Mouse (Mus musculus): ENCODE measurements around the gene Hes6. TPM values are rescaled to one million over a fixed set of nuclear protein-coding genes. Genes with fewer than 3 reads are reported as not detected.
A peak's percentile ranks its signal among the peaks of the same experiment; 100 is the strongest.

Gene Hes6
- polyA plus RNA-seq, 1 experiment = 87.2 TPM

DNA sequence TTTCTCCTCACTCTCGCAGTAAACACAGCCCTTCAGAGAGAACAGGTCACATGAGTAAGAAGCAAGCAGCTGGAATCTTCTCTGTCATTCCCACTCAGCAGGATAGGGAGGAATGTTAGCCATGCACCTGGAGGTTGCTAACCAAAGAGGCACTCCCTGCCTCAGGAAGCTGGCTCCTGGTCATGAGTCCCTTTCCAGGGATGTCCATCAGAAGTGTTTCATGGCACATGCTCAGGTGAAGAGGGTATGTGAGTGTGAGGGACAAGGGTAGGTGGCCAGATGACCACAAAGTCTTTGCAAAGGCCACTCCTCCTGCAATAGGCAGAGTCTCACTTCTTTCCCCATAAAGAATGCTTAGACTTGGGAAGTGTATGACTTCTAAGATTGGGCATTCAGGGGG lies 4.2 kb upstream of the Hes6 start:
- Histone ChIP-seq H3K27me3 (ENCODE audit: control insufficient read depth, insufficient read depth, insufficient read length) (no peaks in the 10 kb centered on the region), H3K79me3 (ENCODE audit: low read depth) (no peaks in the 10 kb centered on the region), H3K79me2 (ENCODE audit: control insufficient read depth, insufficient read depth) (no peaks in the 10 kb centered on the region), H3ac (ENCODE audit: control insufficient read depth, insufficient read length, low read depth) (no peak overlapping the region), H3K36me3 (ENCODE audit: control insufficient read depth, insufficient read depth) (no peaks in the 10 kb centered on the region), H3K4me3 (ENCODE audit: insufficient read depth, poor library complexity, severe bottlenecking) (no peak overlapping the region)
- TF ChIP-seq CEBPB (IDR thresholded peaks at IDR 0.05; ENCODE audit: low read depth) (no peak), FOSL1 (IDR thresholded peaks at IDR 0.05; ENCODE audit: insufficient read depth, low read length, poor library complexity, severe bottlenecking) (no peak), MYOD1 (IDR thresholded peaks at IDR 0.05; ENCODE audit: control insufficient read depth, insufficient read length, low read depth) (no peak), MAX (IDR thresholded peaks at IDR 0.05) (no peak), MYOG (IDR thresholded peaks at IDR 0.05; ENCODE audit: control insufficient read depth, extremely low read depth, insufficient read length) (no peak), CTCF (IDR thresholded peaks at IDR 0.05; ENCODE audit: control insufficient read depth, insufficient read depth, insufficient read length) (no peak), USF1 (IDR thresholded peaks at IDR 0.05; ENCODE audit: low read depth) (no peak)

DNA sequence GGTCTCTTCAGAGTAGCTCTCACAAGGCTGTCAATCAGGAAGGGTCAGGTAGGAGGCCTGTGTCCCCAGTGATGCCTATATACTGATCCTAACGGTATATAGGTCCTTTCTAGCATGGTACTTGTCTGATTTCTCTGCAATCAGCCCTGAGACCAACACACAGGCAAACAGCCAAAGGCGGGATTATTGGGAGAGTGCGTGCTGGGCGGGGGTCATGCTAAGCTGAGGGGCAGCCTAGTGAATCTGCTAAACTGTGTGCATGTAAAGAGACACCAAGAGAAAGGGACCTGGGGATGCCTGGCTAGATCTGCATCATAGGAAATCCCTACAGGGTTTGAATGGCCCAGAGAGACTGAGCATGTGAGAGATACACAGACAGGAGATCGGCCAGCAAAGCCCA lies 1.5 kb upstream of the Hes6 start:
- no peaks in the 10 kb centered on the region for H3K36me3 ChIP-seq (ENCODE audit: control insufficient read depth, insufficient read depth)
- H3ac ChIP-seq (ENCODE audit: control insufficient read depth, insufficient read length, low read depth) = no peak overlapping the region
- TF ChIP-seq MAX (IDR thresholded peaks at IDR 0.05) (no peak), CTCF (IDR thresholded peaks at IDR 0.05; ENCODE audit: control insufficient read depth, insufficient read depth, insufficient read length) (no peak), MYOG (IDR thresholded peaks at IDR 0.05; ENCODE audit: control insufficient read depth, extremely low read depth, insufficient read length) (no peak), CEBPB (IDR thresholded peaks at IDR 0.05; ENCODE audit: low read depth) (no peak), USF1 (IDR thresholded peaks at IDR 0.05; ENCODE audit: low read depth) (no peak), MYOD1 (IDR thresholded peaks at IDR 0.05; ENCODE audit: control insufficient read depth, insufficient read length, low read depth) (no peak), FOSL1 (IDR thresholded peaks at IDR 0.05; ENCODE audit: insufficient read depth, low read length, poor library complexity, severe bottlenecking) (no peak)
- H3K79me3 ChIP-seq (ENCODE audit: low read depth) = no peaks in the 10 kb centered on the region
- no peak overlapping the region for H3K4me3 ChIP-seq (ENCODE audit: insufficient read depth, poor library complexity, severe bottlenecking)
- H3K79me2 ChIP-seq (ENCODE audit: control insufficient read depth, insufficient read depth) = peaks cover 10% of the 10 kb centered on the region
- no peaks in the 10 kb centered on the region for H3K27me3 ChIP-seq (ENCODE audit: control insufficient read depth, insufficient read depth, insufficient read length)

DNA sequence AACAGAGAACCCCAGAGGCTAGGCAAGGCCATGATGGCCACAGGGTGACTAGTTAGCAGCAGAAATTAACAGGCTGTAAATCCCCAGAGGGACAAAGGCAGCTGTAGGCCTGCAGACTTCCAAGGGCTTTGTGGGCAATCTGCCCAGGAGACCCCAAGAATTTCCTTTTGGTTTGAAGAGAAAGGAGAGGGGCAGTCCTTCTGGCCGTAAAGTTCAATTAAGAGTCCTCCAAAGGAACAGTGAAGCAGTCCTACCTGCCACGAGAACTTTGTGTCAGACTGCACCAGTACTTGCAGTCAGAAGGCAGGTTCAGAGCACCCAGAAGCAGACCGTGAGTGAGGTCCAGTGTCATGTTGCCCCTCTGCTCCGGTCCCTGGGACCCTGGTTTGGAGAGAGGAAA lies 1.1 kb upstream of the Hes6 start:
- H3K79me2 ChIP-seq (ENCODE audit: control insufficient read depth, insufficient read depth) = peaks cover 10% of the 10 kb centered on the region
- H3K36me3 ChIP-seq (ENCODE audit: control insufficient read depth, insufficient read depth) = no peaks in the 10 kb centered on the region
- H3ac ChIP-seq (ENCODE audit: control insufficient read depth, insufficient read length, low read depth) = no peak overlapping the region
- TF ChIP-seq USF1 (IDR thresholded peaks at IDR 0.05; ENCODE audit: low read depth) = no peak
- TF ChIP-seq FOSL1 (IDR thresholded peaks at IDR 0.05; ENCODE audit: insufficient read depth, low read length, poor library complexity, severe bottlenecking) = no peak
- TF ChIP-seq MAX (IDR thresholded peaks at IDR 0.05) = no peak
- no peak for TF ChIP-seq CEBPB (IDR thresholded peaks at IDR 0.05; ENCODE audit: low read depth)
- TF ChIP-seq MYOG (IDR thresholded peaks at IDR 0.05; ENCODE audit: control insufficient read depth, extremely low read depth, insufficient read length) = no peak
- H3K27me3 ChIP-seq (ENCODE audit: control insufficient read depth, insufficient read depth, insufficient read length) = no peaks in the 10 kb centered on the region
- H3K4me3 ChIP-seq (ENCODE audit: insufficient read depth, poor library complexity, severe bottlenecking) = no peak overlapping the region
- no peaks in the 10 kb centered on the region for H3K79me3 ChIP-seq (ENCODE audit: low read depth)

DNA sequence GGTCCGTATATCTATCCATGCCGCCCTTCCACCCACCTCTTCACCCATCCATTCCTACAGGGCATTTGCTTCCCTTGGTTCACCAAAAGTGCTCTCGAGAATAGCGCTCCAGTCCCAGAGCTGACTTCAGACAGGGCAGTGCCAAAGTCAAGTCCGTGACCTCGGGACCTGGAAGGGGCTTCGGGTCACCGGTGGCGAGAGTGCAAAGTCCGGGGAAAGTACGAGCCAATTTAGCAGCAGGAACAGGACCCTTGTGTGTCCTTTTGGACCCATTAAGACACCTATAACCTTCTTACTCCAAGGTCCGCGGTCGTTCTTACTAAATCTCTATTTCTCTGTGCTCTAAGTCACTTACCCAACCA lies 321 bp downstream of the Hes6 start:
- H3K36me3 ChIP-seq (ENCODE audit: control insufficient read depth, insufficient read depth) = no peaks in the 10 kb centered on the region
- no peaks in the 10 kb centered on the region for H3K27me3 ChIP-seq (ENCODE audit: control insufficient read depth, insufficient read depth, insufficient read length)
- peaks cover 10% of the 10 kb centered on the region for H3K79me2 ChIP-seq (ENCODE audit: control insufficient read depth, insufficient read depth)
- TF ChIP-seq FOSL1 (IDR thresholded peaks at IDR 0.05; ENCODE audit: insufficient read depth, low read length, poor library complexity, severe bottlenecking) = no peak
- TF ChIP-seq CEBPB (IDR thresholded peaks at IDR 0.05; ENCODE audit: low read depth) = no peak
- no peak for TF ChIP-seq CTCF (IDR thresholded peaks at IDR 0.05; ENCODE audit: control insufficient read depth, insufficient read depth, insufficient read length)
- TF ChIP-seq USF1 (IDR thresholded peaks at IDR 0.05; ENCODE audit: low read depth) = no peak
- TF ChIP-seq MYOG (IDR thresholded peaks at IDR 0.05; ENCODE audit: control insufficient read depth, extremely low read depth, insufficient read length) = no peak
- no peak for TF ChIP-seq MAX (IDR thresholded peaks at IDR 0.05)
- no peak for TF ChIP-seq MYOD1 (IDR thresholded peaks at IDR 0.05; ENCODE audit: control insufficient read depth, insufficient read length, low read depth)
- H3K79me3 ChIP-seq (ENCODE audit: low read depth) = no peaks in the 10 kb centered on the region
- H3K4me3 ChIP-seq (ENCODE audit: insufficient read depth, poor library complexity, severe bottlenecking) = peak overlapping the region; percentile 72
- H3ac ChIP-seq (ENCODE audit: control insufficient read depth, insufficient read length, low read depth) = peak overlapping the region; percentile 47

DNA sequence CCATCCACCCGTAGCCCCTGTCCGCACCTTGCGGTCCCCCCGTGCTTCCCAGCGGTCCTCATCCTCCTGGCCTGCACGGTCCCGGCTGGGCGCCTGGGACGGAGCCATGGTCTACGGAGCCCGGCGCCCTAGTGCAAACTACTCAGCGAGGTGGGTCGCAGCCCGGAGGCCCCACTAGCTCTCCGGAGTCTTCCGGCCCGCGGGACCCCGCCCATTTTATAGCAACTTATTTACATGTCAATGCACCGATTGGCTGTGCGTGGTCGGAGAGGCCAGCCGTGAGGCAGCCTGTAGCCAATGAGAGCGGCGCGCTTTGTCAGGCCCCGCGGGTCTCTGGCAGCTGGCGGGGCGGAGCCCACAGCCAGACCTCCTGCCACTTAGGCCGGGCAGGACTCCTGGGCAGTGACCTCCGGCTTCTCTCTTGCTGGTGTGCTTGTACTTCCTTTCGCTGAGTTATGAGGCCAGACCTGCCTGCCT lies 770 bp downstream of the Hes6 start:
- no peak for TF ChIP-seq CTCF (IDR thresholded peaks at IDR 0.05; ENCODE audit: control insufficient read depth, insufficient read depth, insufficient read length)
- TF ChIP-seq MAX (IDR thresholded peaks at IDR 0.05) = peak; percentile 24
- peak; percentile 51 for TF ChIP-seq MYOD1 (IDR thresholded peaks at IDR 0.05; ENCODE audit: control insufficient read depth, insufficient read length, low read depth)
- H3K79me2 ChIP-seq (ENCODE audit: control insufficient read depth, insufficient read depth) = peaks cover 10% of the 10 kb centered on the region
- peak overlapping the region; percentile 82 for H3ac ChIP-seq (ENCODE audit: control insufficient read depth, insufficient read length, low read depth)
- H3K27me3 ChIP-seq (ENCODE audit: control insufficient read depth, insufficient read depth, insufficient read length) = no peaks in the 10 kb centered on the region
- H3K4me3 ChIP-seq (ENCODE audit: insufficient read depth, poor library complexity, severe bottlenecking) = peak overlapping the region; percentile 72
- no peaks in the 10 kb centered on the region for H3K79me3 ChIP-seq (ENCODE audit: low read depth)
- H3K36me3 ChIP-seq (ENCODE audit: control insufficient read depth, insufficient read depth) = no peaks in the 10 kb centered on the region

DNA sequence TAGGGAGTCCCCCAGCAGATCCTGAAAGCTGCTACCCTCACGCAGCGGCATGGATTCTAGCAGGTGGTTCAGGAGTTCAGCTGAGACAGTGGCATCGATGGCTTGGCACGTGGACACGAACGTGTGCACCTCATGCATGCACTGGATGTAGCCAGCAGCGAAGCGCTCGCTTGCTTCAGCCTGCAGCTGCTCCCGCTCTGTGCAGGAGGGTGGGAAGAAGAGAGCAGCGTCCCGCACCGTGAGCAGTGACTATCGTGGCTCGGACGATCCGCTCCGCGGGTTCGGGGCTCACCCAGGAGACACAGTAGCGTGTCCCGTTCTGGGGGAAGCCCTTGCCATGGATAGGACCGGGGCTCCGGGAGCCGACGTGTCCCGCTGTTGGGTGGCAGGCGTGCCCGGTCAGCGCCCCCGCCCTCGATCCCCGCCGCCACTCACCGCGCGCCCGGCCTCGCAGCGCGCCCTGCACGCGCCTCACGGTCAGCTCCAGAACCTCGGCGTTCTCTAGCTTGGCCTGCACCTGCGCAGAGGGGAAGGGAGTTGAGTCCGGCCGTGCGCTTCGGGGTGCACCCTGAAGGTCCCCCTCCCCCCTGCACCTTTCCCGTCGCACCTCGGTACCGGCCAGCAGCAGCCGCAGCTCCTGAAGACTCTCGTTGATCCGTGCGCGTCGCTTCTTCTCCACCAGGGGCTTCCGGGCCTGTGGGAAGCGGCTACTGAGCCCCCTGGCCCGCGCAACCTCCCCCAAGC lies 1.4 kb downstream of the Hes6 start:
- peaks cover 10% of the 10 kb centered on the region for H3K79me2 ChIP-seq (ENCODE audit: control insufficient read depth, insufficient read depth)
- H3K4me3 ChIP-seq (ENCODE audit: insufficient read depth, poor library complexity, severe bottlenecking) = peak overlapping the region; percentile 72
- no peaks in the 10 kb centered on the region for H3K79me3 ChIP-seq (ENCODE audit: low read depth)
- peak overlapping the region; percentile 82 for H3ac ChIP-seq (ENCODE audit: control insufficient read depth, insufficient read length, low read depth)
- H3K36me3 ChIP-seq (ENCODE audit: control insufficient read depth, insufficient read depth) = no peaks in the 10 kb centered on the region
- TF ChIP-seq MYOD1 (IDR thresholded peaks at IDR 0.05; ENCODE audit: control insufficient read depth, insufficient read length, low read depth) = no peak
- no peak for TF ChIP-seq FOSL1 (IDR thresholded peaks at IDR 0.05; ENCODE audit: insufficient read depth, low read length, poor library complexity, severe bottlenecking)
- H3K27me3 ChIP-seq (ENCODE audit: control insufficient read depth, insufficient read depth, insufficient read length) = no peaks in the 10 kb centered on the region
